Mouse (Mus musculus): Measurements from ENCODE around the gene Fgfr2. TPM values are rescaled to one million over a fixed set of nuclear protein-coding genes. Genes with fewer than 3 reads are reported as not detected.

The Fgfr2 gene
- polyA plus RNA-seq, 1 experiment from 2014 or later, result 106 TPM

DNA sequence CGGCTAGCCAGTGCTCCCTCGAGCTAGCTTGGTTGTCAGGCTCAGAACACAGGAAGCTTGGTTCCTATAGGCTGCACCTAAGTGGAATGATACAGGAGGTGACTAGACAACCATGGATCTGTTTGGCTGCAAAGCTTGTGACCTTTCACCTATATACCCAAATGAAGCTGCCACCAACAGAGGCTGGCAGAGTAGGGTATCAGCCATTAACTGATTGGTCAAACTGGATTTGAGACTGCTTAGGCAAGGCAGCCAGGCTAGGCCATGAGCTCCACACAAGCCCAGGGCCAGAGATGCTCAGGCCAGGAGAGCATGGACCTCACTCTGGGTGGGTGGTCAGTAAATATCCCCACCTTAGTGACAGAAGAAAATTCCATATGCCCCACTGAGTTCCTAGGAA, 840.6 kb downstream of the Fgfr2 start:
- ATAC-seq (ENCODE audit: low read depth), result no peak
- no peaks in the 10 kb centered on the region; the same call in 1 of the 2 replicates for H3K36me3 ChIP-seq (ENCODE audit: control insufficient read depth, insufficient read depth, low read length)
- H3K9me3 ChIP-seq (ENCODE audit: control insufficient read depth, low read length), result no peaks in the 10 kb centered on the region
- H3K27ac ChIP-seq (replicated peaks; ENCODE audit: low read depth, low read length), result no peak overlapping the region
- H3K4me2 ChIP-seq (ENCODE audit: low read depth, low read length), result no peak overlapping the region
- H3K4me1 ChIP-seq (ENCODE audit: control insufficient read depth, insufficient read depth, low read length), result peaks cover 19% of the 10 kb centered on the region
- H3K9ac ChIP-seq (ENCODE audit: low read depth, low read length), result no peak overlapping the region
- no peak for DNase-seq (ENCODE audit: low spot score)
- H3K4me3 ChIP-seq (ENCODE audit: low read depth, low read length), result no peak overlapping the region
- 87% methylated on average over 2 of the region's 2 CpGs for WGBS
- no peaks in the 10 kb centered on the region for H3K27me3 ChIP-seq (replicated peaks; ENCODE audit: control insufficient read depth, insufficient read depth, low read length)

- H3K36me3 ChIP-seq (ENCODE audit: control insufficient read depth, insufficient read depth, low read length), result no peaks in the 10 kb centered on the region; the same call in 1 of the 2 replicates
- peaks cover 16% of the 10 kb centered on the region for H3K4me1 ChIP-seq (ENCODE audit: control insufficient read depth, insufficient read depth, low read length)
- WGBS, result 77% methylated on average over 3 of the region's 3 CpGs
- no peak overlapping the region for H3K4me2 ChIP-seq (ENCODE audit: low read depth, low read length)
- H3K27me3 ChIP-seq (replicated peaks; ENCODE audit: control insufficient read depth, insufficient read depth, low read length), result no peaks in the 10 kb centered on the region
- no peaks in the 10 kb centered on the region for H3K9me3 ChIP-seq (ENCODE audit: control insufficient read depth, low read length)
- DNase-seq (ENCODE audit: low spot score) (no peak), ATAC-seq (ENCODE audit: low read depth) (no peak)
- H3K27ac ChIP-seq (replicated peaks; ENCODE audit: low read depth, low read length), result no peak overlapping the region
- H3K4me3 ChIP-seq (ENCODE audit: low read depth, low read length), result no peak overlapping the region
- no peak overlapping the region for H3K9ac ChIP-seq (ENCODE audit: low read depth, low read length)
These were observed 841.0 kb downstream of the Fgfr2 start for GRCm38 (mm10) chr7:132282161-132282560.

DNA sequence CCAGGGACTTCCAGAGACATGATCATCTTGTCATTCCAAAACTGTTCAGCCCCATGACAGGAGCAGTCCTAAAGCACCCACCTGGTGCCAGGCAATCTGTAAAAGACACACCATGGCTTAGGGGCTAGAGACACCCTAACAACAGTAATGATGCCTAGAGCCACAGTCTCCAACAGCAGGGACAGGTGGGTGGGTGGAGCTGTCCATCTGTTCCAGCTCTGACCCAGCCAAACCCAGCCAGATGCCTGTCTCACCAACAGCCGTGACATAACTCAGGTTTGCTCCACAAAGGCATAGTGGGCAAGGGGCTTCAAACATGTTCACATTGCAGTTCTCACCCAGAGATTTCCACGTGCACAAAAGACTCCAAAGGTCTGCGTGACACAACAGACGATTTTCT, 841.4 kb downstream of the Fgfr2 start:
- Histone ChIP-seq H3K27me3 (replicated peaks; ENCODE audit: control insufficient read depth, insufficient read depth, low read length) (no peaks in the 10 kb centered on the region), H3K27ac (replicated peaks; ENCODE audit: low read depth, low read length) (no peak overlapping the region), H3K4me1 (ENCODE audit: control insufficient read depth, insufficient read depth, low read length) (peaks cover 12% of the 10 kb centered on the region), H3K4me3 (ENCODE audit: low read depth, low read length) (no peak overlapping the region), H3K4me2 (ENCODE audit: low read depth, low read length) (no peak overlapping the region), H3K9me3 (ENCODE audit: control insufficient read depth, low read length) (no peaks in the 10 kb centered on the region), H3K9ac (ENCODE audit: low read depth, low read length) (no peak overlapping the region), H3K36me3 (ENCODE audit: control insufficient read depth, insufficient read depth, low read length) (no peaks in the 10 kb centered on the region; the same call in 1 of the 2 replicates)
- DNase-seq (ENCODE audit: low spot score), result peak; percentile 43
- 77% methylated on average over 4 of the region's 4 CpGs for WGBS
- peak; percentile 31; the same call in 1 of the 2 replicates for ATAC-seq (ENCODE audit: low read depth)

- Histone ChIP-seq H3K4me1 (ENCODE audit: control insufficient read depth, insufficient read depth, low read length) (no peaks in the 10 kb centered on the region), H3K4me2 (ENCODE audit: low read depth, low read length) (no peak overlapping the region), H3K27me3 (replicated peaks; ENCODE audit: control insufficient read depth, insufficient read depth, low read length) (no peaks in the 10 kb centered on the region), H3K9ac (ENCODE audit: low read depth, low read length) (no peak overlapping the region), H3K27ac (replicated peaks; ENCODE audit: low read depth, low read length) (no peak overlapping the region), H3K9me3 (ENCODE audit: control insufficient read depth, low read length) (no peaks in the 10 kb centered on the region), H3K4me3 (ENCODE audit: low read depth, low read length) (no peak overlapping the region), H3K36me3 (ENCODE audit: control insufficient read depth, insufficient read depth, low read length) (peaks cover 3% of the 10 kb centered on the region; the same call in 1 of the 2 replicates)
- WGBS, result 61% methylated on average over 3 of the region's 3 CpGs
- ATAC-seq (ENCODE audit: low read depth), result no peak
- no peak for DNase-seq (ENCODE audit: low spot score)
These were observed 844.5 kb downstream of the Fgfr2 start for GRCm38 (mm10) chr7:132278658-132279057.

GRCm38 (mm10) chr7:132276287-132276686, 846.9 kb downstream of the Fgfr2 start:
- no peak overlapping the region for H3K9ac ChIP-seq (ENCODE audit: low read depth, low read length)
- H3K4me3 ChIP-seq (ENCODE audit: low read depth, low read length), result no peak overlapping the region
- no peak overlapping the region for H3K4me2 ChIP-seq (ENCODE audit: low read depth, low read length)
- WGBS, result 76% methylated on average over 5 of the region's 5 CpGs
- H3K27ac ChIP-seq (replicated peaks; ENCODE audit: low read depth, low read length), result no peak overlapping the region
- H3K27me3 ChIP-seq (replicated peaks; ENCODE audit: control insufficient read depth, insufficient read depth, low read length), result no peaks in the 10 kb centered on the region
- ATAC-seq (ENCODE audit: low read depth) (peak; percentile 66; the same call in 1 of the 2 replicates), DNase-seq (ENCODE audit: low spot score) (no peak)
- H3K4me1 ChIP-seq (ENCODE audit: control insufficient read depth, insufficient read depth, low read length), result no peaks in the 10 kb centered on the region
- H3K9me3 ChIP-seq (ENCODE audit: control insufficient read depth, low read length), result no peaks in the 10 kb centered on the region
- peaks cover 3% of the 10 kb centered on the region; the same call in 1 of the 2 replicates for H3K36me3 ChIP-seq (ENCODE audit: control insufficient read depth, insufficient read depth, low read length)

DNA sequence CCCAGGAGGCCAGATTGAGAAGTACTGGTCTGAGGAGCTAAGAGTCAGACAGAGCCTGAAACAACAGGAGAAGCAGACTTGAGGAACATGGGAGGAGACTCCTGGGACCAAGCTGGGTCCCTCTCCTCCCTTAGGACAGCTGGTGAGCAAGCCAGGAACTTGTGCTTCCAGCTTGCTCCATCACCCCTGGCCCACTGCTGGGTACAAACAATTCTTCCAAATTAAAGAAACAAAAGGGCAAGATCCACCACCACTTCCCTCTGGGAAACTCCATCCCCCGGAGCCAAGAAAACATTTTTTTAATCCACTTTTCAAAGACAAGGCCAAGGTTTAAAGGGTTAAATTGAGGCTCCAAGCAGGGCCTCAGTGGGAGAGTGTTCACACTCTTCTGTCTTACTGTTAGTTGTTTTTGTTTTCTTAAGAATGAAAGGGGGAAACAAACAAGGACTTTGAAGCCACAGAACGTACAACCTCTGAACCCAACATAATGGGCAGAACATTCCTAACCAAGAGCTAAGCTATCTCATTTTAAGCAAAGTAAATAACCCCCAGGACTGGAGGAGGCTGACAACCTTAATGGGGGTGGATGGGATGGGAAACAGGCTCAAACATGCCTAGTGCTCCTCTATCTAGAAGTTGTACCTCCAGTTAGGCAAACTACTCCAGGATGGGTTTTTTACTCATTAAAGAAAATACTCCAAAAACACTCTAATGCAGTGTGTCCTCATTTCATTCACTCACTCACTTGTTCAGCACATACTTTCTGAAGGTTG, 849.2 kb downstream of the Fgfr2 start:
- WGBS, result 58% methylated on average over 2 of the region's 2 CpGs
- DNase-seq (ENCODE audit: low spot score) (peak; percentile 62), ATAC-seq (ENCODE audit: low read depth) (no peak)
- H3K27ac ChIP-seq (replicated peaks; ENCODE audit: low read depth, low read length), result no peak overlapping the region
- H3K9ac ChIP-seq (ENCODE audit: low read depth, low read length), result no peak overlapping the region
- peaks cover 21% of the 10 kb centered on the region for H3K36me3 ChIP-seq (ENCODE audit: control insufficient read depth, insufficient read depth, low read length)
- no peak overlapping the region for H3K4me3 ChIP-seq (ENCODE audit: low read depth, low read length)
- no peaks in the 10 kb centered on the region for H3K27me3 ChIP-seq (replicated peaks; ENCODE audit: control insufficient read depth, insufficient read depth, low read length)
- H3K4me1 ChIP-seq (ENCODE audit: control insufficient read depth, insufficient read depth, low read length), result no peaks in the 10 kb centered on the region
- no peak overlapping the region for H3K4me2 ChIP-seq (ENCODE audit: low read depth, low read length)
- H3K9me3 ChIP-seq (ENCODE audit: control insufficient read depth, low read length), result no peaks in the 10 kb centered on the region

- Histone ChIP-seq H3K27ac (replicated peaks; ENCODE audit: low read depth, low read length) (no peak overlapping the region), H3K36me3 (ENCODE audit: control insufficient read depth, insufficient read depth, low read length) (peaks cover 30% of the 10 kb centered on the region), H3K4me1 (ENCODE audit: control insufficient read depth, insufficient read depth, low read length) (no peaks in the 10 kb centered on the region), H3K4me3 (ENCODE audit: low read depth, low read length) (no peak overlapping the region), H3K9me3 (ENCODE audit: control insufficient read depth, low read length) (no peaks in the 10 kb centered on the region), H3K27me3 (replicated peaks; ENCODE audit: control insufficient read depth, insufficient read depth, low read length) (no peaks in the 10 kb centered on the region), H3K9ac (ENCODE audit: low read depth, low read length) (no peak overlapping the region), H3K4me2 (ENCODE audit: low read depth, low read length) (no peak overlapping the region)
- ATAC-seq (ENCODE audit: low read depth), result no peak
- WGBS, result 96% methylated on average over 5 of the region's 5 CpGs
- DNase-seq (ENCODE audit: low spot score), result no peak
These were observed 850.2 kb downstream of the Fgfr2 start for GRCm38 (mm10) chr7:132272984-132273383.

DNA sequence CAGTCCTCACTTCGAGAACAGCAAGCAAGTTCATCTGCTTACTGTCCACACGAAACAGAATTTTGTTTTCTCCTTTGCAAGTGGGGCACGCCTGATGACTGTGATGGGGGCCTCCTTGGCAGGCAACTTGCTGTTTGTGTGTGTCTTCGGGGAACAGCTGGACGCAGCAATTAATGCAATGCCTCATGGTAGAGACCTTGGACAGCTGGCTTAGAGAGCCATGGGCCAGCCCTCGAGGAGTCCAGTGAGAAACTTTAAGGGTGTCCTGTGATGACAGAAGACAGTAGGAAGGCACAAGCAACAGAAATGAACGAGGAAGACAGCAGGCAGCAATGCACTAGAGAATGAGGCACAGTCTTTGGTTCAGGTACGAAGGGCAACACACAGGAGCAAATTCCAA, 852.8 kb downstream of the Fgfr2 start:
- no peak overlapping the region for H3K4me3 ChIP-seq (ENCODE audit: low read depth, low read length)
- 88% methylated on average over 8 of the region's 8 CpGs for WGBS
- no peaks in the 10 kb centered on the region for H3K4me1 ChIP-seq (ENCODE audit: control insufficient read depth, insufficient read depth, low read length)

DNA sequence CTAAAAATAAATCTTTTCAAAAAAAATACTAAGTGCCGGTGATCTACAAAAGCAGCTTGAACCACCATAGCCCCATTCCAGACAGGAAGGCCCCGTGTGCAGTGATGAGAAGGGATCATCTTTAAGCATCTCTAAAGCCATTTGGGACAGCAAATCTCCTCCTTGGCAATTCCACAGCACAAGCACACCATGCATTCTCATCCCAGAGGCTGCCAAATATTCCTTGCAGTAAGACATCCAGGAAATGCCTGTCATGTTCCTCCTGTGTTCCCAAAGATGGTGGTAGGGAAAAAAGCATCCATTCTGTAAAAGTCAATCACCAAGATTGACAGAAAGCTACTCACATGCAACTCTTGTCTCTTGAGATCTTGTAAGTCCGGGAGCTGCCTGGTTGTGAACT, 853.5 kb downstream of the Fgfr2 start:
- DNase-seq (ENCODE audit: low spot score), result no peak
- no peak overlapping the region for H3K27ac ChIP-seq (replicated peaks; ENCODE audit: low read depth, low read length)
- H3K9me3 ChIP-seq (ENCODE audit: control insufficient read depth, low read length), result no peaks in the 10 kb centered on the region
- no peaks in the 10 kb centered on the region for H3K4me1 ChIP-seq (ENCODE audit: control insufficient read depth, insufficient read depth, low read length)
- H3K36me3 ChIP-seq (ENCODE audit: control insufficient read depth, insufficient read depth, low read length), result peaks cover 47% of the 10 kb centered on the region
- H3K4me3 ChIP-seq (ENCODE audit: low read depth, low read length), result no peak overlapping the region
- no peak overlapping the region for H3K4me2 ChIP-seq (ENCODE audit: low read depth, low read length)
- 64% methylated on average over 3 of the region's 3 CpGs for WGBS
- ATAC-seq (ENCODE audit: low read depth), result no peak
- H3K9ac ChIP-seq (ENCODE audit: low read depth, low read length), result no peak overlapping the region
- no peaks in the 10 kb centered on the region for H3K27me3 ChIP-seq (replicated peaks; ENCODE audit: control insufficient read depth, insufficient read depth, low read length)

More for the DNA sequence above, 852.8 kb downstream of the Fgfr2 start:
- no peak for DNase-seq (ENCODE audit: low spot score)
- peaks cover 45% of the 10 kb centered on the region for H3K36me3 ChIP-seq (ENCODE audit: control insufficient read depth, insufficient read depth, low read length)
- H3K9ac ChIP-seq (ENCODE audit: low read depth, low read length), result no peak overlapping the region
- no peaks in the 10 kb centered on the region for H3K27me3 ChIP-seq (replicated peaks; ENCODE audit: control insufficient read depth, insufficient read depth, low read length)
- H3K9me3 ChIP-seq (ENCODE audit: control insufficient read depth, low read length), result no peaks in the 10 kb centered on the region
- no peak for ATAC-seq (ENCODE audit: low read depth)
- H3K4me2 ChIP-seq (ENCODE audit: low read depth, low read length), result no peak overlapping the region
- no peak overlapping the region for H3K27ac ChIP-seq (replicated peaks; ENCODE audit: low read depth, low read length)
